Mouse (Mus musculus) kidney, postnatal 14 days (tissue): ENCODE data around the gene Madd.

Experiments used
- DNase-seq: peaks from one replicate; pipeline ENCODE4 v3.0.0; 2022; ENCODE audit warnings: mixed read lengths

Gene Madd

DNA sequence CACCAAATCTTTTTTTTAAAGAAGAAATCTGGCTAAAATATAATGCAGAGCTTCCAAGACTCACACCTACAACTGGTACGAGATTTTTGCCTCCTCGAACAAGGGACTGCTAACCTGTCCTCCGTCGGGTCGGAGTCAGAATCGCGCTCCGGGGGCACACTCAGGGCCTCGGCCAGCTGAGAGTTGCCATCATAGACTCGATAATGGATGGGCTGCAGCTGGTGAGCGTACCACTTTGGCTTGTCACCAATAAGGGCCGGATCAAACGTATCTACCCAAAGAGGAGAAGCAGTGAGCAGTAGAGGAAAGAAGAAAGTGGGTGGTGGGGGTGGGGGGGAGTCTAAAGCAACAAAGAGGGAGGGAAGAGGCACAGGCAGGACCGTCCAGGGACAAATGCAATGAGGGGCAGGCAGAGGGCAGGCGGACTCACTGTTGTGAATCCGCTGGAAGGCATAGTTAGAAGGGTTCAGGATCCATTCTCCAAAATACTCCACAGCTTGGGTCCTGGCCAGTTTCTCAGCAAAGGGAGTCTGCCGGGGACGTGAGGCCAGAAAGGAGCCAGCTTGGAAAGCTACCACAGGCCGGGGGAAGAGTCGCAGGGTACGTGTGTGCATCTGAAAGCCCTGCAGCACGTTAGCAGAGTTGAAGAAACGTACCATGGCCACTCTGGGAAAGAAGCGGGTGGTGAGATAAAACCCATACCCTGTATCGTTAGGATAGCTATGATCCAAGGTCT, 13.9 kb downstream of the Madd start:
- DNase-seq: no peak

DNA sequence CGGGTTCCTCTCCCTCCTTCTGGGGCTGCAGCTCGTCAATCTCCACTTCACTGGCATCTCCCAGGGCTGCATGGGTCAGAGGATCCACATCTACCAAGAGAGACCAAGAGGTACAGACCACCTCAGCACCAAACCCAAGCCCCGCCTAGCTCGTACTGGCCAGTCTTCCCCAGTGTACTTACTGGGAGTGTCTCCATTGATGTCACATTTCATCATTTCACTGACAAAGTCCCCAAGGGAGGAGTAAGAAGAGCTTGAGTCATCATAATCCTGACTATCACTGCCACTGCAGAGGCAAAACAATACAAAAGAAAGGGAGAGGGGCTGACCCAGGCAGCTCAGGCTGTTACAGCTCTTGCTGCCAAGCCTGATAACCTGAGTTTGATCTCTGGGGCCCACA, 16.0 kb downstream of the Madd start:
- no peak for DNase-seq

DNA sequence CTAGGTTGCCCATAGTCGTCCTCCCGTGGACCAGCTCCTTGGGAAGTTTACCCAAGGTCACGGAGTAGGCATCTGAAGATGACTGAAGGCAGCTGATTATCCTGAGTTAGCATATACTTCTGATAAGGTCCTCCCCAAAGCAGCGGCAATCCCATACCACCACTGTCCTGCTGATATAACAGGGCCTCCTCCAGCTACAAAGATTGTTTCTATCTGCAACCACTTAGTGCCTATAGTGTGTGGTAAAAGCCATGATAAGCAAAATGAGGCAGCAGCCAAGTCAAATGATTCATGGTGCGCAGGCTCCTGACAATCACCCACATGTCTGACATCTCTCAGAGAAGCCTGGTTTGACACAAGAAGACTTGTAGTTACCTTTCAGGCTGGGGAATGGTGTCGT, 18.6 kb downstream of the Madd start:
- DNase-seq: no peak

DNA sequence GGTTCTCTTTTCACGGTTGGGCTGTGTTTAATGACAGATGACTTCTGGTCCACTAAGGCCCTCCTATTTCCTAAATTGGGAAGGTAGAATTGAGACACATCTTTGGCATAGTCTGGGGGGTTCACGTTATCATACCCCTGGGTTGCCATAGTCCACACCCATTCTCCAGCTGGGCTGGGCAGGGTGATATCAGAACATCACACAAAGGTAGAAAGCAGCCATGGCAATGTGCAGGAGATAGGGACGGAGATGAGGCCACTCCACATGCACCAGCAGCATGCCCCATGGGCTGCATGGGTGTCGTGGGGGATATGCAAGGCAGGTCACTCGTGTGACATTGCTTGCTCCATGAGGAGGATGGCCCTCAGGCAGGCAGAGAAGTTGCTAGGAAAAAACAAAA, 20.1 kb downstream of the Madd start:
- no peak for DNase-seq

DNA sequence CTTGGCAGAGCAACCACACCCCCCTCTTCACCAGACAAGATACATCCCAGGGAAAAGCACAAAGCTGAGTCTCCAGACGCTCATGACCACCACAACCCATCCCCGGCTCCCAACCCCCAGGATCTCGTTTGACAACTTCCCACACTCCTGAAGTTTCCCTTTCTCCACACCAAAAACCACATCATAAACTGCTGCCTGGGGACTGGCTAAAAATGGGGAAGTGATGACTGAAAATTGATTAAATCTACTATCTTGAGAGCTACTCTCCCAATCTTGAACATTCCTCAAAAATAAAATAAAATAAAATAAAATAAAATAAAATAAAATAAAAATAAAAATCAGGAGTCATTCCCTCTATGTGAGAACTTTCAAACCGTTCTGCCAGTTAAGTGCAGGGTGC, 20.7 kb downstream of the Madd start:
- DNase-seq: no peak

DNA sequence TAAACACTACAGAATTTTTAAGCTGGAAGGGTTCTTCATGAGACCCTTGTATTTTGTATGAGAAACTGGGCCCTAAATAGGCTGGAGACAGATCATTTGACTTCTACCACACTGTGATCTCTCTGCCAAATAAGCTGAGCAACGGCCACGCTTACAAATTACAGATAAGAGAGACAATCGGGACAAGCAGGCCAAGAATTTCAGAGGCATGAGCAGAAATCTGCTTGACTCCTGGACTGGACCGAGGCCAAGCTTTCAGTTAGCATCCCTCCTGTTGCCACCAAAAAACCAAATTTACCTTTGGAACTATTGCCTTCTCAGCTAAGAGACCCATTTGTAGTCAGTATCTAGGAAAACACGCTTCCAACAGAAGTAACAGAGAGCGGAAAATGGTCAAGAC, 23.0 kb downstream of the Madd start:
- peak; percentile 9 for DNase-seq

DNA sequence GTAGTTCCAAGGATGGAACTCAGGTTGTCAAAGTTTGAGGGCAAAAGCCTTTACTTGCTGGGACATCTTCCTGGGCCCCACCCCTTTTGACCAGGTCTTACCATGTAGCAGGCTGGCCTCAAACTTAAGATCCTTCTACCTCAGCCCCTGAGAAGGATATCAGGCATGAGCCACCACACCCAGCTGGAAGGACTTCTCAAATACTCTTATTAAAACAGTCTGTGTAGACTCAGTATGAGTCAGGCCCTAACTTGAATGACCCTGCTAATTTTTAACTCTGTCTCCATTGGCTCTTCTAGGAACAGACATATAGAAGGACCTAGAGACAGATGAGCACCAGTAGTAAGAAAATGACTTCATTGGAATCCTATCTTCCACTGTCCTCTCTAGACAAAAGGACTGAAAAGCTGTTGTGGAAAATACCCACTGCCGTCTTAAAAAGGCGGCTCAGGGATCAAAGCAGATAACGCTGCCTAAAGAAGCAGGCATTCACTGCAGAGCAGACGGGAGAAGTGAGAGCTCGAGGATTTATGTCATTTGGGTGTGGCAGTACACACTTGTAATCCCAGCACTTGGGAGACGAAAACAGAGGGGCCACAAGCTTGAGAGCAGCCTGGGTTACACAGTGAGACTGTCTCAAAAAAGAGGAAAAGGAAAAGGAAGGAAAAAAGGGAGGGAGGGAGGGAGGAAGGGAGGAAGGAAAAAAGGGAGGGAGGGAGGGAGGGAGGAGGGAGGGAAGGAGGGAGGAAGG, 26.5 kb downstream of the Madd start:
- DNase-seq: no peak

DNA sequence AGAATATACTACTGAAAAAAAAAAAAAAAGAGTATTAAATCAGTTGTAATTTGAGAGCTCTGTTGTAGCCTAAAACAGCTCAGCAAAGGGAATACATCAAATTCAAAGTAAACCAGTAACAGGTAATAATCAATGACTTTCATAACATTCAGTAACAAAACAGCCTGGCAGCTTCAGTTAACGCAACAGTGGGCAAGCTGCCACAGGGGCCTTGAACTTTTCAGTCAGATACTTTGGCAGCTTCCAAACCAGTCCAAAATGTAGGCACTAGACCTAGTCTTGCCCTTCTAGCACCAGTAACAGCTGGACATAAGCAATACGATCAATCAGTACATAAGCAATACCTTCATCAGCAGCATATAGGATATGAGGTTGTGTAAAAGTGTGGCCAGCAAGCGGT, 29.5 kb downstream of the Madd start:
- no peak for DNase-seq

DNA sequence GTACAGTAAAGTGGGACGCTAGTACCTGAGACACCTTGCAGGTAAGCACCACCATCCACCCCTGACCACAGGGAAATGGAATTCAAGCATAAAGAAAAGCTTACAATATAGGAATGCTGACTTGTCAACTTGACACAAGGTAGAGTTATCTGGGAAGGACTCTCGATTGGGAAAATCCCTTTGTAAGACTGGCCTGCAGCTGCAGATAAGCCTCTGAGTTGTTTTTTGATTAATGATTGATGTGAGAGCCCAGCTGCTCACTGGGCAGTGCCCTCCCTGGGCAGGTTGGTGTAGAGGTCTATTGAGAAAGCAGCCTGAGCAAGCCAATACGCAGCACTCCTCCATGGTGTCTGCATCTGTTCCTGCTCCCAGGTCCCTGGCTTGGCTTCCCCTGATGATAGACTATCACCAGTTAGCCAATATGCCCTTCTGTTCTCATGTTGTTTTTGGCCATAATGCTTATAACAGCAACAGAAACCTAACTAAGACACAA, 30.7 kb downstream of the Madd start:
- DNase-seq: no peak

DNA sequence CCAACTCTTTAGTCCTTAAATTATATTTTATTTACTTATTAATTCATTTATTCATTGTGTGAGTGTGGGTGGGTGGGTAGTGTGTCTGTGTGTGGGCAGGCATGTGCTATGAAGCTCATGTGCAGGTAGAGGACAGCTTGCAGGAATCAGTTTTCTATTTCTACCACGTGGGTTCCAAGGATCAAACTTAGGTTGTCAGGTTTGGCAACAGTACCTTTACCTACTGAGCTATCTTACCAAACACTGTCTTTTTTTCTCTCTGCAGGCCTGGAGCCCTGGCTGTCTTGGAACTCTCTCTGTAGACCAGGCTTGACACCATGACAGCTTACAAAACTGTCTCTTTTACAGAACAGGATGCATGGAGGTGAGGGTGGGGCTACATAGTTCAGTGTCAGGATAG, 32.3 kb downstream of the Madd start:
- DNase-seq: no peak

DNA sequence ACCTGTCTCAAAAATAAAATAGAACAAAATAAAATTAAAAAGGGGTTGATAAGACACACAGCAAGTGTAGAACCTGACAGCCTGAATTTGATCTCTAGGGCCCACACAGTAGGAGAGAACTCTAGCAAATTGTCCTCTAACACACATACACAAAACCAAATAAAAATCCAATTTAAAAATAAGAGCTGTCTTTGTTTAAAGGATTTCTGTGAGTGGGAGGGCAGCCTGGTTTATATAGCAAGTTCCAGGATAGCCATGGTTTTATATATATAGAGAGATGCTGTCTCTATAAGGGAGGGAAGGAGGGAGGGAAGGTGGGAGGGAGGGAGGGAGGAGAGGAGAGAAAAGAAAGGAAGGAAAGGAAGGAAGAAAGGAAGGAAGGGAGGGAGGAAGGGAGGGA, 35.5 kb downstream of the Madd start:
- DNase-seq: no peak

DNA sequence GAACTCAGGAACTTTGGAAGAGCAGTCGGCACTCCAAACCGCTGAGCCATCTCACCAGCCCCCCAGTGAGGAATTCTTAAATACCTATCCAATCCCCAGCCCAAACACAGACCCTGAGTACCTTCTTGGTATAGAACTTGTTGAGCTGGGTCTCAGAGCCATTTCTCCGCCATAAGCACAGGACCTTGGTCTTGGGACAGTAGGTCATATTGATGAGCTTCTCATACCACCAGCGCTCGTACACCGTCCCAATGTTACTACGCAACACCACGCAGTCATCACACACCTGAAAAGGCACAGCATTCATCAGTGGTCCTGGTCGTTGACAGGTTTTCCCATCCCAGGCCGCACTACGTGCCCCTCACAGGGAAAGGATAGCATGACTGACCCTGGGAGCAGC, 40.2 kb downstream of the Madd start:
- DNase-seq: no peak

DNA sequence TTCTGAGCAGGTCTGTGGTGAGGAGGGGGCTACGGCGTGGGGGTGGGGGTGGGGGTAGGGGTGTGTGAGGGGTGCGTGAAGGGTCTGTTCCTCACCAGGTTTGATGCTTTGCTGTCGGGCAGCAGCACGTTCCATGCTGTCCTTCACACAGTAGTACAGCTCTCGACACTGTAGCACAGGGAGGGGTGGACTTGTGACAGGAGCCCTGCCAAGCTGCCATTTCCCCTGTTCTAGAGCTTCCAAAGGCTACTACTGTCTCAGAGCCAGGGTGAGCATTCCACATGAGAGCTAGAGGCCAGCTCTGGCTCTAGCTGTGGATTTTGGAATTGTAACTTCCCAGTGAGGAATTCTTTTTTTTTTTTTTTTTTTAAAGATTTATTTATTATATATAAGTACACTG, 40.7 kb downstream of the Madd start:
- DNase-seq: no peak

DNA sequence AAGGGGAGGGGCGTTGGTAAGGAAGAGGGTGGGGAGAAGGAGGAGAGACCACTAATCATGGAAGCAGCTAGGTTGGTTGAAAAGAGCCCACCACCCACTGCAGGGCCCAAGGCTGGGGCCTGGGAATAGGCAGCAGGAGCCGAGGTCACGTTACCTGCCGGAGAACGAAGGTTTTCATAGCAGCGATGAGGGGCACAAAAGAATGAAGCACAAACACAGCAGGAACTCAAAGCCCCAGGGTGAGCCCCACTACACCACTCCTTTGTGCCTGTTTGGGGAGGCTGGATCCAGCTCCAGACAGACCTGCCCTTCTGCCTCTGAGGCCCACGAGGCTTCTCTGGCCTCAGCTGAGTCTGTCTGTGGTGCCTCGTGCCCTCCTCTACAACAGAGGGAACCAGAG, 43.9 kb downstream of the Madd start:
- no peak for DNase-seq

DNA sequence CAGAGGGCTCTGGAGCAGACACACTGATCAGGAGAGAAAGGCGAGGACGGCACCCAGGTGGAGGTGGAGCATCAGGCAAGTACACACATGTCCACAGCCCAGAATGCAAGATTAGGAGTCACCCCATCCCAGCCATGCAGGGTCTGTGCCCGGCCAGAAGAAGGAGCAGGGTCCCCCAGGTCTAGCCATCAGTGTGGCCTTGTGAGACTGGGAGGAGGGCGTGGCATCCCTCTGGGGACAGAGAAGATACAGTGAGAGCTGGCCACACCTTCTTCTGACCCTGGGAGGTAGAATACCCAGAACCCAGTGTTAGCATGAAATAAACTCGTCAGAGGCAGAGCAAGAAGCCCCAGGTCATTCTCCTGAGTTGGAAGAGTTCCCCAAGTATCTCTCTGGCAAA, 44.3 kb downstream of the Madd start:
- no peak for DNase-seq

DNA sequence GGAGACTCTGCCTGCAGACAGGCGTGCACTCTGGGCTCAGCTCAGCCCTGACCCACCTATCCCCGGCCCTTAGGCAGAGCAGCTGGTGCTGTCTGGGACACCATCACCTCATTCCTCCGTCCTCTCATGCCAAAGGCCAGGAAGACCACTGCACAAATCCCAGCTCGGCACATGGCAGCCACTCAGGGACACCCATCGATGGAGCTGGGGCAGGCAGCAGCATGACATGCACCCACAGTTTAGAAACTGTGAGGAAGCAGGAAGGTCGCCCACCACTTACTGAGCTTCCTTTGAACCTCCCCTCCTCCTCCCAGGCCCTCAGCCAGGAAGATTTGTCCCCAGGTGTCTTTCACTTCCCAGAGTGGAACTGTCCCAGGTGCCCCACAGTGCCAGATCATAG, 46.2 kb downstream of the Madd start:
- DNase-seq: no peak

DNA sequence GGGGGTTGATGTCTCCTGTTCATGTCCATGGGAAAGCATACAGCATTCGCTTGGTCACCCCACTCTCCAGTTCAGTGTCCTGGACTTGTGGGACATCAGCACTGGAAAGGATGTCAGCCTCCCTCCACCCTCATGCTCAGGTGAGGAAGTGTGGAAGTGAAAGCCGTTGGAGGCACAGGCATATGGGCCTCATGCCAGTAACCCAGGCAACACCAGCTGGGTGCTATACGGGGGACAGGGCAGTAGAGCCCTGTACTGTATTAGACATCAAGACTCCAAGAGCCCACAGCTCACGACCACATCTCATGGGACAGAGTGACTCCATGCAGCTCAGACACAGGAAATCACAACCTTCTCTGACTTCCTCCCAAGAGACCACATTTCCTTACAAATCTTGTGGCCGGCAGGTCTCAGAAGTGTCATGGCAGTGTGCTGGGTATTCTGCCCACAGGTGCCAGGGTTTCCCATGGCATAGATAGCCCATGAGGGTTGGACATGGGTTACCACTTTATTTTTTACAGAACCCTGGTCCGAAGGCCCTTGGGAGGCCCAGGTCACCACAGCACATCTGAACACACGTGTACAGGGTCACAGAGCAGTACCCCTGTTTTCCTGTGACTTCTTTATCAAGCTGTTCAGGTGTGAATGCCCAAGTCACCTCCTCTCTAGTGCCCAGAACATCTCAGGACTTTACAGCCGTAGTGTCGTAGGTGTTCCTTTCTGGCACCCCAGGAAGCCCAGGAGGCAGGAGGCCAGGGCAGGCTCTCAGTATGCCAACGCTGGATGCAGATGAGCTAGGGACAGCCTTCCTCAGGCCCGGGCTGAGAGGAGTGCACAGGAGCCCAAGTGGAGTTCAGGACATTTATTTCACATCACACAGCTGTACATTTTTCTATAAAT, 46.9 kb downstream of the Madd start:
- no peak for DNase-seq

DNA sequence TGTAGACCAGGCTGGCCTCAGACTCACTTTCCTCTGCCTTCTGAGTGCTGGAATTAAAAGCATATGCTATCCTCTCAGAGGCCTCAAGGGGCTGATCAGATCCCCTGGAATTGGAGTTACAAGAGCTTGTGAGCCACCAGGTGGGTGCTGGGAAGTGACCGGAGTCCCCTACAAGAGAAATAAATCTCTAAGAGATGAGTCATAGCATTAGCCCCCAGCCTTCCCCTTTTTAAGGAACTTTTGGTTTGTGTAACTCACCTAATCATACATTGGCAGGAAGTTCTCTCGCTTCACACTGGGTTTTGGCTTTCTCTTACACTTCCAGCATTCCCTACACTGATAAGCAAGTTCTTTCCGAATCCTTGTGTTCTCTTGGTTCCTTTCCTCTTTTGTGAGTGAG, 51.6 kb downstream of the Madd start:
- no peak for DNase-seq

DNA sequence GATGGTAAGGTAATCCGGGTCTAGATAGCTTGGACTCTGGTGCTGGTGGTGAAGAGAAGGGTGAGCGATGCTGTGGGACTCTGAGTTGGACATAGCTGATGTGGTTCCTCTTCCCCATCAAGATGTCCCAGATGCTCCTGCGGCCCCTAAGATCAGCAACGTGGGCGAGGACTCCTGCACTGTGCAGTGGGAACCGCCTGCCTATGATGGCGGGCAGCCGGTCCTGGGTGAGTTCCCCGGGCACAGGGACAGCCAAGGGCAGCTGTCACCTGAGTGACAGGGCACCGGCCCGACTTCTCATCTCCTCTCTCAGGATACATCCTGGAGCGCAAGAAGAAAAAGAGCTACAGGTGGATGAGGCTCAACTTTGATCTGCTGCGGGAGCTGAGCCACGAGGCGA, 52.4 kb downstream of the Madd start:
- DNase-seq: no peak

DNA sequence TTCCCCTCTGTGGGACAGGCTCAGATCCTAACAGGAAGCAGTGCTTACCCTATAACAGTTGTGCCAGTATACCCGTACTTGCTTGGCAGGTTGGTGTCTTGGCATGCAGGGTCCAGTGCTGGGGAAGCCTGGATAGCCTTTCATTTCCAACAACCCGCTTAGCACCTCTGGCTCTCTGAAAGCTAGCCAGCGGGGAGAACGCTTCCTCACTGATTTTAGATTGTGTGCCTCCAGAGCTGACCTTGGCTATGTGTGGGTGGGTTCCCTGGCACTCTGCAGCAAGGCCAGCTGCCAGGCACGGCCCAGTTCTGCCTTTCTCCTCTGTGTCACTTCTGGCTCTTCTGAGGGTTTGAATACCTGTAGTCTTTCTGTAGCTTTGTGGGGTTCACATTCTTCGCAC, 53.5 kb downstream of the Madd start:
- no peak for DNase-seq

DNA sequence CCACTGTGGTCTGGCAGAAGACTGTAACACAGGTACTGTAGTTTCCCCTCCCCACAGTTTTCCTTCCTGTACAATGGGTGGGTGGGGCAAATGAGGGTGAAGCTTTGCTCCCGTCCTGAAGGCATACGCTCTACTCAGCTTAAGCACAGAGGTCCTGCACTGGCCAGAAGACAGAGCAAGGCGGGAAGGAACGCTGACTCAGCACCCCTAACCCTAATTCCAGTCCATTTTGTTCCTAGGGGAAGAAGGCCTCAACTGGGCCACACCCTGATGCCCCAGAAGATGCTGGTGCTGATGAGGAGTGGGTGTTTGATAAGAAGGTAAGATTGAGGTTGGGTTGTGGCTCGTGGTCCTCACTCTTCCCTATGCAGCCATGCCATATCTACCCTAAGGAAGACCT, 54.9 kb downstream of the Madd start:
- no peak for DNase-seq

DNA sequence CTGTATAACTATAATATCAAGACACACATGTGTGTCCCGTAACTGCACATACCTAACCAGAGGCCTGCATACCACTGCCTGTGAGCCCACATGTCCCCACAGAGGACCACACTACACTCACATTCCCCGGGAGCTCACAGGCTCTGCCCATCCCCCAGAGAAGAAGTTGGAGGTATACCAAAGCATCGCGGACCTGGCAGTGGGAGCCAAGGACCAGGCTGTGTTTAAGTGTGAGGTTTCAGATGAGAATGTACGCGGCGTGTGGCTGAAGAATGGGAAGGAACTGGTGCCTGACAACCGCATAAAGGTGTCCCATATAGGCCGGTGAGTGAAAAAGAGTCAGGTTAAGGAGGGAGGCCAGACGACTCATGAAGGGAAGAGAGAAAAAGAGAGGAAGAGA, 58.5 kb downstream of the Madd start:
- DNase-seq: no peak

DNA sequence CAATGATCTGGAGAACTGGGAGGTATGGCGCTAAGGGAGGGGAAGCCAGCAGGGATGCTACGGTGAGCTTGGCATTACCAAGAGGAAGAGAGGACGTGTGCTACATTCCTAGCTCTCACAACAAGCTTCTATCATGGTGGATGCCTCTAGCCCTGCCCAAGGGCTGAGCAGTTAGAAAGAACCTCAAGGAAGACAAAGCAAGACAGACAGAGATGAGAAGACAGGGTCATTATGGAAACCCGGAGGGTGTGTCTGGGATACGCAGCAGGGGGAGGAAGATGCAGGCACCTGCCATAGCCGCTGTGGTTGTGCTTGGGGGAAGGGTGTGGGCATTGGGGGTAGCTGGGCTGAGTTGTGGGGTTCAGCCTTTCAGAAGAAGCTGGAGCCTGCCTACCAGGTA, 60.1 kb downstream of the Madd start:
- no peak for DNase-seq

DNA sequence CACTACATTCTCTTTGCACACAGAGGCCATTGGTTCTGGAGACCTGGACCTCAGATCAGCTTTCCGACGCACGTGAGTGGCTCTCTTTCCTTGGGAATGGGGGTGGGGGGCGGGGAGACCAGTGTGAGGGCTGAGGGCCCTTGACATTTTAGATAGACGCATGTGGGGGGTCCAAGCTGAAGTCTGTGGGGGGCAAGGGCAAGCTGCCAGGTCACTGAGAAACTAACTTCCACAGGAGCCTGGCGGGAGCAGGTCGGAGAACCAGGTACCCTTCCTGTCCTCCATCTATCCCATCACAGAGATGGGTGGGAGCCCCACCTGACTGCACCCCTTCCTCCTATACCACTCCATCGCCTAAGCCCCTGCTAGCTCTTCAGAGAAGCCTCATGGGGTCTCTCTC, 62.1 kb downstream of the Madd start:
- DNase-seq: no peak
